9 mouse cellular contexts compared by ENCODE assay signal in genomic region chr12:8059576-8059975, GRCm38 (mm10).
DNase-seq lines count a peak whose midpoint lies in the region; ATAC-seq and TF ChIP-seq lines count a peak whose summit lies in the region.
"Had no signal": no experiment of that assay in that cellular context is flagged by ENCODE, and none has a peak within 500 bp of the region (broad histone marks: within the 10 kb centered on the region; RNA-seq: fewer than 3 reads in every experiment).

No protein-coding gene starts in this region.

- no peak overlapping the region for H3K4me2 ChIP-seq in intestine, postnatal 0 days (replicated peaks; ENCODE audit: low read depth)
- no peak overlapping the region for H3K4me2 ChIP-seq in intestine, embryonic 16.5 days (ENCODE audit: low read depth, low read length)
- no peak overlapping the region for H3K4me2 ChIP-seq in neural tube, embryonic 11.5 days (ENCODE audit: low read depth)

- peak; percentile 83 for DNase-seq in adipocyte (ENCODE audit: low spot score)
- peak; percentile 61 to 74 for DNase-seq in cerebellum, postnatal 4 days (ENCODE audit: low spot score in 2 of 2)
- DNase-seq in heart, postnatal 14 days = peak; percentile 56 to 76
- peak; percentile 40 to 52 for DNase-seq in left cerebral cortex, postnatal 10 days (ENCODE audit: extremely low spot score in 1 of 2, low spot score in 2 of 2)
- DNase-seq in neural tube, embryonic 11.5 days (ENCODE audit: low spot score) = peak; percentile 71
- peak; percentile 11 to 35 for DNase-seq in thymus, postnatal 36 days

- intact Hi-C loops in heart, postnatal 14 days (cut with DNase I) = loop anchor here (1.0 to 2.0 kb wide), 2 partner anchors 173 to 247 kb away; no protein-coding TSS in a partner anchor
- intact Hi-C loops in left cerebral cortex, postnatal 10 days (cut with DNase I) = no loop called here

- H3K9me3 ChIP-seq in intestine, postnatal 0 days (ENCODE audit: control insufficient read depth) = no peaks in the 10 kb centered on the region
- H3K9me3 ChIP-seq in intestine, embryonic 16.5 days (ENCODE audit: control insufficient read depth, low read length) = no peaks in the 10 kb centered on the region
- no peaks in the 10 kb centered on the region for H3K9me3 ChIP-seq in neural tube, embryonic 11.5 days (ENCODE audit: control insufficient read depth, low read length)

- ATAC-seq in intestine, postnatal 0 days = no peak
- ATAC-seq in intestine, embryonic 16.5 days = no peak
- ATAC-seq in neural tube, embryonic 11.5 days (ENCODE audit: insufficient read depth, low FRiP score, low TSS enrichment) = no peak

- H3K36me3 ChIP-seq in intestine, postnatal 0 days (ENCODE audit: control insufficient read depth, insufficient read depth) = no peaks in the 10 kb centered on the region
- no peaks in the 10 kb centered on the region for H3K36me3 ChIP-seq in intestine, embryonic 16.5 days (ENCODE audit: control insufficient read depth, insufficient read depth, low read length)
- H3K36me3 ChIP-seq in neural tube, embryonic 11.5 days (ENCODE audit: control insufficient read depth, insufficient read depth, low read length) = no peaks in the 10 kb centered on the region

- no peak overlapping the region for H3K27ac ChIP-seq in intestine, postnatal 0 days (ENCODE audit: low read depth, low read length)
- no peak overlapping the region for H3K27ac ChIP-seq in intestine, embryonic 16.5 days (ENCODE audit: low read length)
- H3K27ac ChIP-seq in neural tube, embryonic 11.5 days (ENCODE audit: low read depth, low read length) = no peak overlapping the region

- no peak overlapping the region for H3K4me3 ChIP-seq in intestine, postnatal 0 days (ENCODE audit: low read depth, low read length)
- H3K4me3 ChIP-seq in intestine, embryonic 16.5 days (ENCODE audit: low read length) = no peak overlapping the region
- no peak overlapping the region for H3K4me3 ChIP-seq in neural tube, embryonic 11.5 days (ENCODE audit: low read depth, low read length)
- H3K4me3 ChIP-seq: erythroblast, embryonic 14.5 days had no signal

- no peaks in the 10 kb centered on the region for H3K27me3 ChIP-seq in intestine, postnatal 0 days (replicated peaks; ENCODE audit: control insufficient read depth, insufficient read depth, low read length)
- no peaks in the 10 kb centered on the region for H3K27me3 ChIP-seq in intestine, embryonic 16.5 days (replicated peaks; ENCODE audit: control insufficient read depth, insufficient read depth, low read length)
- no peaks in the 10 kb centered on the region for H3K27me3 ChIP-seq in neural tube, embryonic 11.5 days (ENCODE audit: control insufficient read depth, insufficient read depth, low read length)

- H3K9ac ChIP-seq in intestine, postnatal 0 days (ENCODE audit: low read depth, low read length) = no peak overlapping the region
- no peak overlapping the region for H3K9ac ChIP-seq in intestine, embryonic 16.5 days (ENCODE audit: low read depth, low read length)
- H3K9ac ChIP-seq in neural tube, embryonic 11.5 days (ENCODE audit: low read length) = no peak overlapping the region

- peak; percentile 95 for TF ChIP-seq CTCF in intestine, postnatal 0 days (IDR thresholded peaks at IDR 0.05; ENCODE audit: low read depth)

- 7% methylated on average over 3 of the region's 3 CpGs for WGBS in intestine, postnatal 0 days
- 15% methylated on average over 3 of the region's 3 CpGs for WGBS in intestine, embryonic 16.5 days
- WGBS in neural tube, embryonic 11.5 days = 18% methylated on average over 3 of the region's 3 CpGs

- H3K4me1 ChIP-seq in intestine, postnatal 0 days (replicated peaks; ENCODE audit: control insufficient read depth, insufficient read depth, low read length) = no peaks in the 10 kb centered on the region
- no peaks in the 10 kb centered on the region for H3K4me1 ChIP-seq in intestine, embryonic 16.5 days (ENCODE audit: control insufficient read depth, insufficient read depth, low read length)
- 0 out of 2 replicates have a peak, but pooled peaks cover 2% of the 10 kb centered on the region for H3K4me1 ChIP-seq in neural tube, embryonic 11.5 days (ENCODE audit: control insufficient read depth, insufficient read depth, low read length)

Comparison
In these comparisons a context has a peak if more than half of its experiments do, and no peak if none do; other contexts are left out.
1. DNase-seq: peak in every context shown above with its lines; median percentile 83 in adipocyte; 71 in neural tube, embryonic 11.5 days; 68 in cerebellum, postnatal 4 days; 66 in heart, postnatal 14 days; 46 in left cerebral cortex, postnatal 10 days; 23 in thymus, postnatal 36 days.